Mouse (Mus musculus) CH12.LX (cell line): Measurements from ENCODE around the gene Dusp2. TPM values are rescaled to one million over a fixed set of nuclear protein-coding genes. Genes with fewer than 3 reads are reported as not detected.

Experiments used
- DNase-seq: peaks from one replicate; pipeline ENCODE4 v3.0.0-alpha.2; 2013; ENCODE audit errors: extremely low read depth
- H3K27ac ChIP-seq: 2 replicates; pipeline ENCODE4 v1.5.1; 2012; ENCODE audit warnings: low read depth, mild to moderate bottlenecking, control low read depth, moderate library complexity; ENCODE audit not compliant: insufficient read depth
- H3K27me3 ChIP-seq: replicated peaks from 2 replicates; pipeline ENCODE3; 2012; ENCODE audit warnings: inconsistent platforms
- H3K36me3 ChIP-seq, 2 experiments: replicated peaks in 1 of 2; 2 replicates each; pipeline versions ENCODE3 to v1.6.1; 2012; ENCODE audit warnings: inconsistent platforms in 1 of 2, low read length in 1 of 2, mild to moderate bottlenecking in 1 of 2, mixed read lengths in 1 of 2, moderate library complexity in 1 of 2; ENCODE audit not compliant: control insufficient read depth in 1 of 2, insufficient read depth in 1 of 2
- H3K4me1 ChIP-seq, 2 experiments: 2 replicates each; pipeline ENCODE4 v1.6.1; 2012; ENCODE audit warnings: inconsistent platforms in 1 of 2, moderate library complexity in 1 of 2; ENCODE audit not compliant: insufficient read depth in 2 of 2, control insufficient read depth in 1 of 2
- H3K4me2 ChIP-seq: 2 replicates; pipeline ENCODE4 v1.6.1; 2012; ENCODE audit warnings: low read depth, mild to moderate bottlenecking, control low read depth; ENCODE audit not compliant: poor library complexity, insufficient read depth, severe bottlenecking
- H3K4me3 ChIP-seq, 3 experiments: fragments of 150-350 bp in 1 of 3; sonication (generic) in 1 of 3; replicated peaks in 1 of 3; 2 replicates each; pipeline versions ENCODE3 to v1.5.1; 2011 to 2012; ENCODE audit warnings: low read depth in 2 of 3, low read length in 2 of 3, mild to moderate bottlenecking in 2 of 3, moderate library complexity in 2 of 3, control low read depth in 1 of 3, improper control_type of control experiment in 1 of 3, inconsistent platforms in 1 of 3, mixed read lengths in 1 of 3; ENCODE audit not compliant: poor library complexity in 1 of 3
- H3K79me2 ChIP-seq: replicated peaks from 2 replicates; pipeline ENCODE4 v1.6.1; 2012; ENCODE audit warnings: mild to moderate bottlenecking, moderate library complexity; ENCODE audit not compliant: control insufficient read depth, poor library complexity, insufficient read depth, severe bottlenecking; ENCODE audit errors: extremely low read depth
- H3K9ac ChIP-seq: 2 replicates; pipeline ENCODE4 v1.6.1; 2012; ENCODE audit warnings: low read depth, mild to moderate bottlenecking, control low read depth, moderate library complexity; ENCODE audit not compliant: insufficient read depth
- H3K9me3 ChIP-seq: replicated peaks from 2 replicates; pipeline ENCODE3; 2012; ENCODE audit warnings: low read length, inconsistent platforms, mixed read lengths
- BHLHE40 ChIP-seq: IDR thresholded peaks from 2 replicates; pipeline ENCODE4 v1.6.1; 2011; ENCODE audit warnings: mild to moderate bottlenecking, low read depth, low read length, improper control_type of control experiment
- CHD2 ChIP-seq: IDR thresholded peaks from 2 replicates; pipeline ENCODE4 v1.6.1; 2011; ENCODE audit warnings: low read length, improper control_type of control experiment
- CTCF ChIP-seq, 2 experiments: IDR thresholded peaks in 1 of 2; conservative IDR thresholded peaks in 1 of 2; 2 replicates each; pipeline ENCODE4 v1.5.1; 2011 to 2012; ENCODE audit warnings: low read depth in 2 of 2, low read length in 2 of 2, improper control_type of control experiment in 1 of 2, inconsistent platforms in 1 of 2, mild to moderate bottlenecking in 1 of 2, moderate library complexity in 1 of 2
- E2F4 ChIP-seq: IDR thresholded peaks from 2 replicates; pipeline ENCODE4 v1.6.1; 2011; ENCODE audit warnings: low read depth, low read length, improper control_type of control experiment; ENCODE audit not compliant: insufficient replicate concordance
- ELF1 ChIP-seq: IDR thresholded peaks from 2 replicates; pipeline ENCODE4 v1.6.1; 2014; ENCODE audit warnings: low read depth, mild to moderate bottlenecking, inconsistent platforms, low read length, improper control_type of control experiment
- EP300 ChIP-seq: IDR thresholded peaks from 2 replicates; pipeline ENCODE4 v1.6.1; 2011; ENCODE audit warnings: low read length, improper control_type of control experiment
- ETS1 ChIP-seq: conservative IDR thresholded peaks from 2 replicates; pipeline ENCODE4 v1.6.1; 2012; ENCODE audit warnings: low read depth, mild to moderate bottlenecking, inconsistent platforms, low read length, improper control_type of control experiment, moderate library complexity
- GABPA ChIP-seq: IDR thresholded peaks from 2 replicates; pipeline ENCODE4 v1.6.1; 2012; ENCODE audit warnings: low read depth, low read length, improper control_type of control experiment, inconsistent platforms; ENCODE audit not compliant: insufficient replicate concordance
- HCFC1 ChIP-seq: IDR thresholded peaks from 2 replicates; pipeline ENCODE4 v1.6.1; 2012; ENCODE audit warnings: low read depth, mild to moderate bottlenecking, inconsistent platforms, low read length, improper control_type of control experiment
- IRF4 ChIP-seq: IDR thresholded peaks from 2 replicates; pipeline ENCODE4 v1.6.1; 2014; ENCODE audit warnings: low read depth, mild to moderate bottlenecking, inconsistent platforms, low read length, improper control_type of control experiment
- JUN ChIP-seq: IDR thresholded peaks from 2 replicates; pipeline ENCODE4 v1.6.1; 2011; ENCODE audit warnings: low read depth, mild to moderate bottlenecking, low read length, improper control_type of control experiment, moderate library complexity; ENCODE audit not compliant: insufficient read depth
- KAT2A ChIP-seq: IDR thresholded peaks from 2 replicates; pipeline ENCODE4 v1.6.1; 2012; ENCODE audit warnings: low read length, improper control_type of control experiment, inconsistent platforms; ENCODE audit not compliant: insufficient replicate concordance
- MAX ChIP-seq: IDR thresholded peaks from 2 replicates; pipeline ENCODE4 v1.6.1; 2011; ENCODE audit warnings: low read length, improper control_type of control experiment
- MAZ ChIP-seq: IDR thresholded peaks from 2 replicates; pipeline ENCODE4 v1.6.1; 2012; ENCODE audit warnings: low read depth, mild to moderate bottlenecking, inconsistent platforms, low read length, improper control_type of control experiment, moderate library complexity
- MEF2A ChIP-seq: IDR thresholded peaks from 2 replicates; pipeline ENCODE4 v1.6.1; 2014; ENCODE audit warnings: low read depth, mild to moderate bottlenecking, inconsistent platforms, low read length, improper control_type of control experiment, borderline replicate concordance
- MYC ChIP-seq: IDR thresholded peaks from 2 replicates; pipeline ENCODE4 v1.6.1; 2011; ENCODE audit warnings: low read depth, mild to moderate bottlenecking, improper control_type of control experiment, low read length
- NELFE ChIP-seq: IDR thresholded peaks from 2 replicates; pipeline ENCODE4 v1.6.1; 2011; ENCODE audit warnings: low read depth, low read length, improper control_type of control experiment
- NRF1 ChIP-seq: IDR thresholded peaks from 2 replicates; pipeline ENCODE4 v1.6.1; 2014; ENCODE audit warnings: low read depth, mild to moderate bottlenecking, inconsistent platforms, low read length, improper control_type of control experiment, moderate library complexity
- PAX5 ChIP-seq: IDR thresholded peaks from 2 replicates; pipeline ENCODE4 v1.6.1; 2012; ENCODE audit warnings: low read length, inconsistent platforms, mixed read lengths
- POLR2A ChIP-seq: IDR thresholded peaks from 2 replicates; pipeline ENCODE4 v1.6.1; 2011; ENCODE audit warnings: low read depth, mild to moderate bottlenecking, improper control_type of control experiment, low read length
- RAD21 ChIP-seq: IDR thresholded peaks from 2 replicates; pipeline ENCODE4 v1.6.1; 2011; ENCODE audit warnings: low read depth, mild to moderate bottlenecking, low read length, improper control_type of control experiment, moderate library complexity
- RCOR1 ChIP-seq: conservative IDR thresholded peaks from 2 replicates; pipeline ENCODE4 v1.6.1; 2012; ENCODE audit warnings: low read depth, mild to moderate bottlenecking, inconsistent platforms, low read length, improper control_type of control experiment
- SIN3A ChIP-seq: IDR thresholded peaks from 2 replicates; pipeline ENCODE4 v1.6.1; 2012; ENCODE audit warnings: low read length, improper control_type of control experiment, inconsistent platforms
- SMC3 ChIP-seq: IDR thresholded peaks from 2 replicates; pipeline ENCODE4 v1.6.1; 2011; ENCODE audit warnings: low read depth, low read length, improper control_type of control experiment
- TBP ChIP-seq: conservative IDR thresholded peaks from 2 replicates; pipeline ENCODE4 v1.6.1; 2011; ENCODE audit warnings: low read depth, low read length, improper control_type of control experiment
- UBTF ChIP-seq: IDR thresholded peaks from 2 replicates; pipeline ENCODE4 v1.6.1; 2012; ENCODE audit warnings: low read depth, mild to moderate bottlenecking, inconsistent platforms, low read length, improper control_type of control experiment, moderate library complexity
- USF1 ChIP-seq: IDR thresholded peaks from 2 replicates; pipeline ENCODE4 v1.6.1; 2014; ENCODE audit warnings: low read depth, mild to moderate bottlenecking, inconsistent platforms, low read length, improper control_type of control experiment
- USF2 ChIP-seq: conservative IDR thresholded peaks from 2 replicates; pipeline ENCODE4 v1.6.1; 2011; ENCODE audit warnings: low read depth, low read length, improper control_type of control experiment
- ZC3H11A ChIP-seq: IDR thresholded peaks from 2 replicates; pipeline ENCODE4 v1.6.1; 2012; ENCODE audit warnings: low read depth, mild to moderate bottlenecking, inconsistent platforms, low read length, improper control_type of control experiment
- ZNF384 ChIP-seq: IDR thresholded peaks from 2 replicates; pipeline ENCODE4 v1.6.1; 2012; ENCODE audit warnings: low read depth, low read length, improper control_type of control experiment, inconsistent platforms
- dilution Hi-C: fragments of 300-500 bp; cut with MboI; formaldehyde crosslinking; loops from 2 replicates; pipeline ENCODE4 v1.14.3; 2020; ENCODE audit warnings: low sequenced_read_pairs; ENCODE audit not compliant: extremely low pct_unique_long_range_greater_than_20kb, extremely low pct_ligation_motif_present
- in situ Hi-C: fragments of 300-500 bp; cut with MboI; formaldehyde crosslinking; loops from 3 replicates; pipeline ENCODE4 v1.14.3; 2019; ENCODE audit warnings: low sequenced_read_pairs, low pct_ligation_motif_present, low pct_unique_long_range_greater_than_20kb, mixed read lengths
- polyA plus RNA-seq: library from polyadenylated mRNA; unstranded; fragments of >175 nt; gene quantifications from 2 replicates; pipeline ENCODE4 v1.2.1, GENCODE M21; 2012; ENCODE audit warnings: low read depth; ENCODE audit not compliant: insufficient read length
- total RNA-seq, 2 experiments: library from RNA; depleted of rRNA; stranded (reverse); fragments of 300-350 nt in 1 of 2; fragments of >200 nt in 1 of 2; gene quantifications; 2 replicates each; pipeline ENCODE4 v1.2.3; 2012 to 2014

The Dusp2 gene
- total and polyA plus RNA-seq, 3 experiments = 57.8 to 107 (median 81.5) TPM

GRCm38 (mm10) chr2:127374131-127374530 lies 38.2 kb downstream of the Dusp2 start:
- peaks cover 5 to 25% of the 10 kb centered on the region in 2 experiments for H3K4me1 ChIP-seq
- no peaks in the 10 kb centered on the region for H3K9me3 ChIP-seq
- H3K9ac ChIP-seq = no peak overlapping the region
- H3K4me2 ChIP-seq = no peak overlapping the region
- peaks cover 15% of the 10 kb centered on the region for H3K27me3 ChIP-seq
- dilution Hi-C loops = no loop called here
- in situ Hi-C loops = loop anchor here (5.0 kb wide), 1 partner anchor 33 kb away; no protein-coding TSS in a partner anchor
- no peak overlapping the region for H3K27ac ChIP-seq
- H3K4me3 ChIP-seq = no peak overlapping the region
- no peak for TF ChIP-seq RCOR1
- no peak for TF ChIP-seq CTCF (conservative IDR thresholded peaks at IDR 0.05 in 1 of 2, IDR thresholded peaks at IDR 0.05 in 1 of 2; ENCODE audit: low read depth in 2 of 2, low read length in 2 of 2)
- no peak for TF ChIP-seq ELF1
- no peak for TF ChIP-seq PAX5
- TF ChIP-seq POLR2A = no peak
- no peak for TF ChIP-seq KAT2A
- TF ChIP-seq SMC3 = no peak
- TF ChIP-seq BHLHE40 = no peak
- no peak for TF ChIP-seq ZNF384
- TF ChIP-seq HCFC1 = no peak
- TF ChIP-seq NELFE = no peak
- TF ChIP-seq TBP = no peak
- no peak for TF ChIP-seq GABPA
- no peak for TF ChIP-seq MAZ
- TF ChIP-seq UBTF = no peak
- no peak for TF ChIP-seq NRF1
- TF ChIP-seq ZC3H11A = no peak
- TF ChIP-seq IRF4 = no peak
- no peak for TF ChIP-seq JUN
- no peak for DNase-seq
- H3K79me2 ChIP-seq = no peaks in the 10 kb centered on the region
- no peaks in the 10 kb centered on the region for H3K36me3 ChIP-seq

- H3K79me2 ChIP-seq = no peaks in the 10 kb centered on the region
- H3K4me3 ChIP-seq = no peak overlapping the region
- no peak overlapping the region for H3K9ac ChIP-seq
- in situ Hi-C loops (no loop called here), dilution Hi-C loops (no loop called here)
- H3K27me3 ChIP-seq = peaks cover 22% of the 10 kb centered on the region
- no peak overlapping the region for H3K4me2 ChIP-seq
- peaks cover 5 to 19% of the 10 kb centered on the region in 2 experiments for H3K4me1 ChIP-seq
- no peaks in the 10 kb centered on the region for H3K9me3 ChIP-seq
- no peak overlapping the region for H3K27ac ChIP-seq
- TF ChIP-seq ZC3H11A (no peak), ETS1 (no peak), MYC (no peak), SMC3 (no peak), MAX (no peak), ZNF384 (no peak), TBP (no peak), SIN3A (no peak), EP300 (no peak), MEF2A (no peak), E2F4 (no peak), IRF4 (no peak), USF2 (no peak), CHD2 (no peak), RAD21 (no peak), USF1 (no peak), PAX5 (no peak), KAT2A (no peak), HCFC1 (no peak), JUN (no peak)
- DNase-seq = no peak
- H3K36me3 ChIP-seq = no peaks in the 10 kb centered on the region
Observed at GRCm38 (mm10) chr2:127375087-127375486, 39.1 kb downstream of the Dusp2 start.
